Mouse (Mus musculus): Measurements from ENCODE around the gene B430218F22Rik.
A peak's percentile ranks its signal among the peaks of the same experiment; 100 is the strongest.
"Not testable (repeated sequence)": the region's sequence is repeated elsewhere in the genome, so short reads cannot be mapped to it uniquely, and the experiment has no call there.

The B430218F22Rik gene

DNA sequence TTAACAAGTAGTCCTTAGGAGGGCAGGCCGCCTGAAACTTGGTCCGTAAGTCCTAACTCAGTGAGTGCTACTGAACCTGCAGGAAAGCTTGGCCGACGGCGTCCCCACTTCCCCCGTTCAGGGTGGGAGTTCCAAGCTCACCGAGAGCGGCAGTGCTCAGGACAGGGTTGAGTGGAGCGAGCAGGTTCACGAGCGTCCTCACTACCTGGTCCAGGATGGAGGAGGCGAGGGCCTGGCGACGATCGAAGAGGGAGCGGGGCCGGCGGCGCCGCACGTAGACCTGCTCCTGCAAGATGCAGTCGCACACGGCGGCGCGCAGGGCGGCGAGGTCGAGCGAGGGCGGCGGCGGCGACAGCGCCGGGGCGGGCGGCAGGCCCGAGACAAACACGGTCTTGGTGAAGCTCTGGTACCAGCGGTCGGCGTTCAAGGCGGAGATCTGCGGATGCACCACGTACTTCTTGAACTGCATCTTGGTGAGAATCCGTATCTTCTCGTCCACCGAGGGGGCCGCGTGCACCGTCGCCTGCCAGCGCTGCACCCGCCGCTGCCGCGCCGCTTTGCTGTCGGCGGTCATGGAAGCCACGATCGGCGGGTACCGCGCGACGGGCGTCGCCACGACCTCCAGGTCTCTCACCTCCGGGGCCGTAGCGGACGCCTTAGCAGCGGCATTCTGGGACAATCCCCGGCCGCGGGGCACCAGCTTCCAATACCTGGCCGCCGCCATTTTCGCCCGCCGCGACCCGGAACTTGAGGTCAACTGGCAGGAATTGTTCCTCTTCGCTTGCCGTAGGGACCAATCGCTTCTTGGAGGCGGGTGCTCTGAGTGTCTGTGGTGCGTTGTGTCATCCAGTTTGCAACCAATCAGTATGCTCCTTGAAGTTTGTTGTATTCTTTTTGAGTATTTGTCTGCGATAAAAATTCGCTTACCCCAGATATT, at the start of gene B430218F22Rik, which contains the start of gene Mrps30:
Gene B430218F22Rik, plus strand, starts transcription at position 120 of the 937 bp plus-strand sequence.
Gene Mrps30, minus strand, starts transcription at position 742 of the 937 bp plus-strand sequence.
- DNase-seq (ENCODE audit: low spot score in 2 of 2), result peak; percentile 89 to 95

DNA sequence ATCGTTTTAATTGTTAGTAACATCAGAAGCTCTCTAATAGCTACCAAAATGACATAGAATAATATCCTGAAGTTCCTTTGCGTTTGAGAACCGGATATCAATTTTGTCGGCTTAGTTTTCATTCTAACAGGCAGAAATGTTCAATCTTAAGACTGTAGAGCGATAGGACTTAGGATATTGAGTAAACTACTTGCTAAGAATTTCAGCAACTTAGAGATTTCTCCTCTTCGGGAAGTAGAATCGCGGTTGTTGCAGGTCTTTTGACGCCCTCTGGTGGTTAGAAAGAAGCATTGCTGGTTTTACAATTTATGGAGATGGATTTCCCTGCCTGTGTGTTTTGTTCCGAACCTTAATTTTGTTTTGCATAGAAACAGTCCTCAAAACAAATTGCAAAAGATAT, 36.2 kb upstream of the B430218F22Rik start:
- no peak for DNase-seq (ENCODE audit: low spot score in 2 of 2)

- no peak for DNase-seq (ENCODE audit: low spot score in 2 of 2)
These were observed 35.6 kb upstream of the B430218F22Rik start for GRCm38 (mm10) chr13:118350870-118351269.

DNA sequence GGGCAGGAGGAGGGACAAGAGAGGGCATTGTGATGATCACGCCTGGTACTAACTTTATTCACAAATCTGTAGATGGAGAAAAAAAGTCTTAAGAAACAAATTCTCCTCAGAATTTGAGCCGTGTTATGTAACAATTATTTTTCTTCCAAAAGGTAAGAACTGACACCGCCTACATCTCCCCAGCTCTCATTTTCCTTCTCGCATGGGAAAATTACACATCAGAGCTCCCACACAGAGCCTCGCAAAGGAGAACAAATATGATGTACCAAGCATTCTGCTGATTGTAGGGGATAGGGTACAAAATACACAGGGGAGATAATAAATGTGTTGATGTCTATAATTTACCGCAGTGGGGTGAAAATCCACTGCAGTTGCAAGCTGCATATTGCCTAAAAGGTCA, 23.1 kb upstream of the B430218F22Rik start:
- no peak for DNase-seq (ENCODE audit: low spot score in 2 of 2)

GRCm38 (mm10) chr13:118365774-118366173, 20.7 kb upstream of the B430218F22Rik start:
- DNase-seq (ENCODE audit: low spot score in 2 of 2), result no peak

- DNase-seq (ENCODE audit: low spot score in 2 of 2), result no peak
These were observed 13.6 kb upstream of the B430218F22Rik start for GRCm38 (mm10) chr13:118372871-118373270.

DNA sequence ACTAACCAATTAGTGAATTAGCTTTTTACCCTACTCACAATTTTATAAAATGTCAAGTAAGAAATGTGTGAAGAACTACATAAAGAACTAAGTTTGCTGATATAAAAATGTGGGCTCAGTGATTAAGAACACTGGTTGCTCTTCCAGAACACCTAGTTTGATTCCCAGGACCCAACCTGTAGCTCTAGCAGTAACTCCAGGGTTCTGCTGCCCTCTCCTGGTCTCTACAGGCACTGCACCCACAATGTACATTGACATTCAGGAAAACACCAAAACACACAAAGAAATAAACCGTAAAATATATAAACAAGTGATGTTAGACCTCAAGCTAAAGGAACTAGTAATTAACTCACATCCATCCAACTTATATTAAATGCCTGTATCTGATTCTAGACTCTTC, 7.3 kb upstream of the B430218F22Rik start:
- peak; percentile 16 to 47 for DNase-seq (ENCODE audit: low spot score in 2 of 2)

DNA sequence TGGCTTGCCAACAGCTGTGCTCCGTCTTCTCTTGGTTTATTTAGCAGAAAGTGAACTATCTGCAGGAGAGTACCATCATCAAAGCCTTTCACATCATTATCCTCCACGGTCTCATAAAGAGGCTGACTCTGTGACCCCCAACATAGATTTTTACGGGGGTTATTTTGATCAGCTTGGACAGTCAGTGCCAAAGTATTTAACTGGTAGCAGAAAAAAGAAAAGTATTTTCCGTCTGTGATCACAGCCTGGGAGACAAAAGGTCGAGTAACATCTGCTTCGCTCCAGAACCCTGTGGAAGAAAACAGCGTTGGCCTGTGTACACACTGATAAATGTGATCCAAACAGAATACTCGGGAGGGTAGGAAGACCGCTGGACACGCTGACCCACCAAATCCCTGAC, 6.0 kb upstream of the B430218F22Rik start:
- no peak for DNase-seq (ENCODE audit: low spot score in 2 of 2)

GRCm38 (mm10) chr13:118387448-118387801, 995 bp downstream of the B430218F22Rik start:
- not testable (repeated sequence) for DNase-seq (ENCODE audit: low spot score in 2 of 2)

DNA sequence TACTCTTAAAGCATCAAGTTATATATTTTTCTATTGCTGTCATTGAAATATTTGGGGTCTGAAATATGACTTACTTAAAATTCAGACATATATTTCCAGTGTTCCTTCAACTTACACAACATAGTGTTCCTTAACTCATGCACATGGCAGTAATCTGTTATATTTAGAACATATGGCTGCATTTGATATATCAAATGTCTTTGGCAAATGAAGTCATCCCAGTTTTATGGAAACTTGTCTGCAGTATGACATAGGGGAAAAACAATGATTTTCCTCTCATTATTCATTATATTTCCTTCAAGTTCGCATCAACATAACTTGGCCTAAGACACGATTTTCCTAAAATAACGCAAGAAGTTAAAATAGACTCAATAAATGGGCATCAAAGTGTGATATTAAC, 9.4 kb downstream of the B430218F22Rik start:
- DNase-seq (ENCODE audit: low spot score in 2 of 2), result no peak

- DNase-seq (ENCODE audit: low spot score in 2 of 2), result no peak
These were observed 13.9 kb downstream of the B430218F22Rik start for GRCm38 (mm10) chr13:118400340-118400739.

- no peak for DNase-seq (ENCODE audit: low spot score in 2 of 2)
These were observed 17.1 kb downstream of the B430218F22Rik start for GRCm38 (mm10) chr13:118403544-118403943.

- DNase-seq (ENCODE audit: low spot score in 2 of 2), result no peak
These were observed 25.0 kb downstream of the B430218F22Rik start for GRCm38 (mm10) chr13:118411297-118411992.

DNA sequence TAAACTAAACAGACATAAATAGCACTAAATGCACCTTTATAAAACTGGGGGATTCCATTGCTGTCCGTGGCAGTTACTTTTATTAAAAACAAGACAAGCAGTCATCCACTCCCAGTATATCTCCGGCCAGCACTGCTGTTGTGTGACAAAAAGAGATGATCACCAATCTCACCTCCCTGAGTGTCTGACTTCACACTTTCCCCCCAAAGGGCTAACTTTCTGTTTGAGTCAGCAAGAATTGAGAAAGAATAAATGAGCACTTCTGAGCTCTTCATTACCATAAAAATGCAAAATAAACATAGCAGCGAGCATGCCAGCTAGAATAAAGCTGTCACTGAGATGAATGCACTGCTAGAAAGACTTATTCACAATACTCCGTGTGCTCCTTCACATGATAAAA, 31.7 kb downstream of the B430218F22Rik start:
- no peak for DNase-seq (ENCODE audit: low spot score in 2 of 2)

DNA sequence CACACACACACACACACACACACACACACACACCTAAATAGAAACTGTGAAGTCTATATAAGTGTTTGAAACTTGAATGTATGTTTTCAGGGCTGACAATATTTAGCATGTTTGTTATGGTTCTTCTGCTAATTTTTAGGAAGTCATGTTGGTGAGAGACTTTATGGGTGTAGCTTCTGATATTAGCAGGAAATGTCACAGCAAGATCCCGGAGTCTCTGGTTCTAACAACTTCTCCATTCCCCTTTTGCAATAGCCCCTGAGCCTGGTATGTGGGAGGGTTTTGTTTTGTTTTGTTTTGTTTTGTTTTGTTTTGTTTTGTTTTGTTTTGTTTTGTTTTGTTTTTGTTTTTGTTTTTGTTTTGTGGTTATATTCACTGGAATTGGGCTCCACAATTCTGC, 34.0 kb downstream of the B430218F22Rik start:
- no peak for DNase-seq (ENCODE audit: low spot score in 2 of 2)

- no peak for DNase-seq (ENCODE audit: low spot score in 2 of 2)
These were observed 34.4 kb downstream of the B430218F22Rik start for GRCm38 (mm10) chr13:118420847-118421246.
